Mouse (Mus musculus): ENCODE results near the gene Stab2.

DNA sequence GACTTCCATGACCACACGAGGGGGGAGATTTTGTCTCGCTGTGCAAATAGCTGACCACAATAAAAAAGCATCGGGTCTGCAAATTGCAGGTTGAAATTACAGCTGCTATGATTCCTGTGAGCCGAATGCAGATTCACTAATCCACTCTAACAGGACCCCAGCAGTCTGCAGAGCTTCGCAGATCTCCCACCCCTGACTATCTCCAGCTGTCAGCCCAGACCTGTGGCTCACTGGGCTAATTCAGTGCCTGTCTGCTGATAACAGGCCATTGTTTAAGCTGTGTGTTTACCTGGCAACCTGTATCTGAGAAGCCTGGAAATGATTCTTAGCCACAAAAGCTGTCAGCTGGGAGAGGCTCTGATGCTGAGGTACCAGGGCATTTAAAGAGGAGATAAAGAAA lies 29.2 kb upstream of the Stab2 start:
- TF ChIP-seq POLR2A (IDR thresholded peaks at IDR 0.05; ENCODE audit: extremely low read depth, insufficient read depth, low read length) (no peak), CTCF (IDR thresholded peaks at IDR 0.05; ENCODE audit: low read depth, low read length) (no peak)

Measured in liver, adult 2 months (tissue).